Mouse (Mus musculus) forebrain, postnatal 0 days (tissue): ENCODE measurements at regions not wholly inside any gene's neighbourhood (a gene's known extent, or its start where the extent isn't known, plus 50 kb on each side); places are given as distances from the start of the nearest gene placed in this dataset.

Source experiments
- ATAC-seq: fragments of 200-750 bp; cut with Nextera tagmentation; 2 replicates; pipeline ENCODE4 v1.8.0; 2017; ENCODE audit warnings: mild to moderate bottlenecking, moderate library complexity
- DNase-seq: peaks from one replicate; pipeline ENCODE4 v3.0.0-alpha.2; 2015
- H3K27ac ChIP-seq: fragments of 300-500 bp; sonication (generic); 2 replicates; pipeline ENCODE4 v1.5.1; 2014; ENCODE audit warnings: low read depth, mild to moderate bottlenecking, antibody characterized with exemption, low read length, moderate library complexity, mixed read lengths
- H3K27me3 ChIP-seq: fragments of 300-500 bp; sonication (generic); 2 replicates; pipeline ENCODE4 v1.6.1; 2014; ENCODE audit warnings: mild to moderate bottlenecking, low read length, mixed read lengths; ENCODE audit not compliant: insufficient read depth
- H3K36me3 ChIP-seq: fragments of 300-500 bp; sonication (generic); 2 replicates; pipeline ENCODE4 v1.6.1; 2014; ENCODE audit warnings: mild to moderate bottlenecking, moderate library complexity; ENCODE audit not compliant: insufficient read depth
- H3K4me1 ChIP-seq: fragments of 300-500 bp; sonication (generic); 2 replicates; pipeline ENCODE4 v1.6.1; 2014; ENCODE audit warnings: antibody characterized with exemption; ENCODE audit not compliant: insufficient read depth
- H3K4me2 ChIP-seq: fragments of 300-500 bp; sonication (generic); 2 replicates; pipeline ENCODE4 v1.6.1; 2014; ENCODE audit warnings: low read depth, mild to moderate bottlenecking, moderate library complexity
- H3K4me3 ChIP-seq: fragments of 300-500 bp; sonication (generic); 2 replicates; pipeline ENCODE4 v1.5.1; 2014; ENCODE audit warnings: low read depth, low read length, mixed read lengths
- H3K9ac ChIP-seq: fragments of 300-500 bp; sonication (generic); 2 replicates; pipeline ENCODE4 v1.6.1; 2014; ENCODE audit warnings: mild to moderate bottlenecking
- H3K9me3 ChIP-seq: fragments of 300-500 bp; sonication (generic); 2 replicates; pipeline ENCODE4 v1.6.1; 2016; ENCODE audit warnings: low read length
- CTCF ChIP-seq: sonication (generic); IDR thresholded peaks from 2 replicates; pipeline ENCODE4 v1.5.1; 2016; ENCODE audit warnings: antibody characterized with exemption, control low read depth, low read depth
- WGBS: fragments of 180-500 bp; shearing (Covaris S2); extraction: QIAGEN DNeasy Blood & Tissue Kit; methylation state at CpG from one replicate; pipeline ENCODE4 v1.1.7; 2014; 5-methylcytosine and 5-hydroxymethylcytosine counted together

GRCm38 (mm10) chr4:105356616-105357015, 199.5 kb downstream of the Plpp3 start:
- 44% methylated on average over 3 of the region's 3 CpGs for WGBS

GRCm38 (mm10) chr4:105358725-105359124, 201.6 kb downstream of the Plpp3 start:
- Histone ChIP-seq H3K27ac (no peak overlapping the region), H3K4me2 (no peak overlapping the region), H3K27me3 (no peaks in the 10 kb centered on the region), H3K9me3 (no peaks in the 10 kb centered on the region), H3K4me1 (no peaks in the 10 kb centered on the region), H3K9ac (no peak overlapping the region), H3K36me3 (no peaks in the 10 kb centered on the region), H3K4me3 (no peak overlapping the region)
- ATAC-seq (no peak), DNase-seq (no peak)
- no peak for TF ChIP-seq CTCF
- 21% methylated on average over 2 of the region's 2 CpGs for WGBS

More at GRCm38 (mm10) chr4:105356616-105357015, 199.5 kb downstream of the Plpp3 start:
- Histone ChIP-seq H3K27me3 (no peaks in the 10 kb centered on the region), H3K36me3 (no peaks in the 10 kb centered on the region), H3K4me2 (no peak overlapping the region), H3K9ac (no peak overlapping the region), H3K27ac (no peak overlapping the region), H3K4me1 (no peaks in the 10 kb centered on the region), H3K4me3 (no peak overlapping the region), H3K9me3 (no peaks in the 10 kb centered on the region)
- no peak for TF ChIP-seq CTCF
- DNase-seq (no peak), ATAC-seq (no peak)

- Histone ChIP-seq H3K4me1 (no peaks in the 10 kb centered on the region), H3K36me3 (no peaks in the 10 kb centered on the region), H3K4me2 (no peak overlapping the region), H3K27me3 (no peaks in the 10 kb centered on the region), H3K9me3 (no peaks in the 10 kb centered on the region), H3K27ac (no peak overlapping the region), H3K9ac (no peak overlapping the region), H3K4me3 (no peak overlapping the region)
- no peak for TF ChIP-seq CTCF
- 55% methylated on average over 6 of the region's 6 CpGs for WGBS
- DNase-seq: no peak
- ATAC-seq: no peak
Observed at GRCm38 (mm10) chr4:105364496-105364895, 207.3 kb downstream of the Plpp3 start.

- Histone ChIP-seq H3K9me3 (no peaks in the 10 kb centered on the region), H3K9ac (no peak overlapping the region), H3K36me3 (no peaks in the 10 kb centered on the region), H3K4me2 (no peak overlapping the region), H3K4me3 (no peak overlapping the region), H3K27ac (no peak overlapping the region), H3K4me1 (no peaks in the 10 kb centered on the region), H3K27me3 (no peaks in the 10 kb centered on the region)
- ATAC-seq (no peak), DNase-seq (no peak)
- WGBS: 84% methylated on average over 5 of the region's 5 CpGs
- TF ChIP-seq CTCF: no peak
Observed at GRCm38 (mm10) chr4:105365076-105365475, 207.9 kb downstream of the Plpp3 start.

GRCm38 (mm10) chr4:105376591-105376990, 219.4 kb downstream of the Plpp3 start:
- ATAC-seq: no peak
- no peak for DNase-seq
- TF ChIP-seq CTCF: no peak
- no peaks in the 10 kb centered on the region for H3K9me3 ChIP-seq
- no peaks in the 10 kb centered on the region for H3K4me1 ChIP-seq
- H3K27me3 ChIP-seq: no peaks in the 10 kb centered on the region
- H3K9ac ChIP-seq: no peak overlapping the region
- H3K4me2 ChIP-seq: no peak overlapping the region
- no peak overlapping the region for H3K27ac ChIP-seq
- WGBS: 60% methylated on average over 5 of the region's 5 CpGs
- H3K36me3 ChIP-seq: no peaks in the 10 kb centered on the region
- no peak overlapping the region for H3K4me3 ChIP-seq

GRCm38 (mm10) chr4:105377469-105378187, 220.5 kb downstream of the Plpp3 start:
- Histone ChIP-seq H3K9ac (no peak overlapping the region), H3K27me3 (no peaks in the 10 kb centered on the region), H3K4me3 (no peak overlapping the region), H3K27ac (no peak overlapping the region), H3K4me1 (no peaks in the 10 kb centered on the region), H3K4me2 (no peak overlapping the region), H3K36me3 (no peaks in the 10 kb centered on the region), H3K9me3 (no peaks in the 10 kb centered on the region)
- no peak for TF ChIP-seq CTCF
- WGBS: 71% methylated on average over 11 of the region's 11 CpGs
- DNase-seq: no peak
- no peak for ATAC-seq

- DNase-seq (no peak), ATAC-seq (no peak)
- Histone ChIP-seq H3K27ac (no peak overlapping the region), H3K27me3 (no peaks in the 10 kb centered on the region), H3K9ac (no peak overlapping the region), H3K36me3 (no peaks in the 10 kb centered on the region), H3K9me3 (no peaks in the 10 kb centered on the region), H3K4me3 (no peak overlapping the region), H3K4me2 (no peak overlapping the region), H3K4me1 (no peaks in the 10 kb centered on the region)
- TF ChIP-seq CTCF: no peak
- WGBS: 76% methylated on average over 3 of the region's 3 CpGs
Observed at GRCm38 (mm10) chr4:105384826-105385225, 227.7 kb downstream of the Plpp3 start.
